Mouse (Mus musculus) left cerebral cortex, postnatal 36 days (tissue): ENCODE results near the gene Grb14. TPM values are rescaled to one million over a fixed set of nuclear protein-coding genes. Genes with fewer than 3 reads are reported as not detected.
A peak's percentile ranks its signal among the peaks of the same experiment; 100 is the strongest.

Experiments used
- DNase-seq, 2 experiments: peaks; one replicate each; pipeline ENCODE4 v3.0.0; 2021 to 2022; ENCODE audit warnings: low spot score in 2 of 2, mixed read lengths in 1 of 2
- intact Hi-C: fragments of 180-260 bp; cut with DNase I; formaldehyde crosslinking; loops from one replicate; pipeline ENCODE4 v1.15.1; 2025
- total RNA-seq, 2 experiments: library from RNA; stranded (reverse); gene quantifications; 2 replicates each; pipeline ENCODE4 v1.2.3; 2021

Gene Grb14
- total RNA-seq, 2 experiments from 2014 or later, result 24.3 to 27.4 TPM

DNA sequence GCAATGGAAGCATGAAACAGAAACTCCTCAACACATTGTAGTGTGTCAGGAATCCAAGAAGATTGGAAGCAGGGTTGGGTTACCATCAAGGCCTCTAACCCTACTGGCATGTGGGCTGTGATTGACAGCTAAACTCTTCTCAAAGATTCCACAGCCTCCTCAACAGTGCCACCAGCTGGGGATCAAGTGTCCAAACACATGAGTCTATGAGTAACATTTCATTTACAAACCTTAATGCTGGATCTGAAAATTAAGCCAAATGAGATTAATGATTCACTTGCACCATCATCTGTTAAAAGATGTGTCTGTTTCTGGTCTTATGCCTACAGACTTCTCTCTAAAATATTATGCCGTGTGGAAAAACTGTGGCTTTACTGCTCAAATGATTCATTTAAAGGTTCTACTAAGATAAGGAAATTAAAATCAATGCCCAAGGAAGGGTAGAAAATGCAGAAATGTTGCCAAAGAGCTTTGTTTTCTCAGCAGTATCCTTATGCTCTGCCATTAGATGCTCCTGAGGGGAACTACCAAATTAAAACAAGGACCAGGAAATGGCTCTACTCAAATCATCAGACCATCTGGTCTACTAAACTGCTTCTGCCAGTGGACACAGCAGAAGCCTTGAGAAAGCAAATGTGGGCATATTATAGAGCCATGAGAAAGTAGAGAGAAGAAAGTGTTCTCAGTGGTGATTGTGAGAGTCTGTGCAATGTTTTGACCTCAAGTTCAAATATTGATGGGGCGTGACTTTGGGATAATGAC is 35.2 kb downstream of the Grb14 start:
- DNase-seq, result no peak
- intact Hi-C loops, result no loop called here

DNA sequence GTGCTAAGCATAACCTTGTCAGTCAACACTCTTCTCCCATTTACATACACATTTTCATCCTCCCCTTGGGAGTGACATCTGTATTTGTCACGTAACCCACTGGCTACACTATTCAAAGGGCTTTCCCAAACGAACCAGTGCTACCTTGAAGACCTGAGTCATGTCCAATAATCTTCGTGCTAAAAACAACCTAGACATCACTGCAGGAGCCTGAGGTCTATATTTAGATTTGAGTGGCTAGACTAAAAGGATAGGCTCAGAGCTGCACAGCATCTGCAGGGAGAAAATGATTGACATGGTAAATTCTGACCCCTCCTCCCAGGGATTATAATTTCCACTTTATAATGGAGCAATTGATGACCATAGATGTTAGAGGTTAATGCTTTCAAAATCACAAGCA is 37.0 kb downstream of the Grb14 start:
- intact Hi-C loops, result no loop called here
- DNase-seq, result no peak

DNA sequence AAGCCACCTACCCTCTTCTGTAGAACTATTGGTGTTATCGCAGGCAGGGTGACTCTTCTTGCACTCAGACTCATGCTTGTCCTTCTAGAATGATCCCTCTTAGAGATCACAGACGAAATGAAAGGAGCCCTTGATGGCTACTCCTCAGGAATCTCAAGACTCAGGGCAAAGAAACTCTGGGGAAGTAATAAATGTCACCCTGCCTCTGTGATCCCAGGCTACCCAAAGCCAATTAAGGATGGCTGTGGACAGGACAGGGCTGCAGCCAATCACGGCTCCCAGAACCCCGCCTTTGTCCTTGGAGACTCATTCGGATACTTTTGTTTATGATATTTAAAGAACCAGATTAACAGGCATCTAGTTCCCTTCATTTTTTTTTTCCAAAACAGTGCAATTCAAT is 49.2 kb downstream of the Grb14 start:
- DNase-seq, result no peak
- intact Hi-C loops, result no loop called here

GRCm38 (mm10) chr2:64974549-64974948 is 50.2 kb downstream of the Grb14 start:
- no peak for DNase-seq
- intact Hi-C loops, result no loop called here

DNA sequence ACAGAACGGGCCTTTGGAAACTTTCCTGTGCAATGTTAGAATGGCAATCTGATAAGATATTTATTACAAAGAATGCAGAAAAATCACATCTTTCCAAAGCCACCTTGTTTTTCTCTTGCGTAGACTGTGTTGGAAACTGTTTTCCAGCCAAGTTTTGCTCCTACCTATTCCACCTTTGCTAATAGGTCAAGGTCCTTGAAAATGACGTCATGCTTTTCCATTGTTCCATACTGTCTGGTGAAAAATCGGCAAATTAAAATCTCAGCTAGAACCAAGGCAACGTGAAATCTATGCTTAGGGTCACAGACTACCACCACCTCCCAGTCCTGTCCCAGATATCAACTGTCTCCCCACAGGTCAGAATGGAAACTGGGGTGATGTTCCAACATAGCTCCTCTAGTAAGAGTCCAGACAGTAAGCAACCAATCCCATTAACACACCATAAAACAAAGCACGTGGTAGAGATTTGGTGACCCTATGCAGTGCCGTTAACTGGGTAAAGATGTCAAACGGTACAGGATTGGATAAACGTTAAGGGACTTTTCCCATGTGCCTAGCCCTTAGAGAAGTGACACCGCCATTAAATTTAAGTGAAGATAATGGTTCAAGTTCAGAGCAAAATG is 50.9 kb downstream of the Grb14 start:
- intact Hi-C loops, result no loop called here
- no peak for DNase-seq

- intact Hi-C loops, result no loop called here
- DNase-seq, result no peak
These were observed 51.7 kb downstream of the Grb14 start for GRCm38 (mm10) chr2:64973125-64973524.

GRCm38 (mm10) chr2:64971828-64972227 is 53.0 kb downstream of the Grb14 start:
- intact Hi-C loops, result no loop called here
- no peak for DNase-seq

DNA sequence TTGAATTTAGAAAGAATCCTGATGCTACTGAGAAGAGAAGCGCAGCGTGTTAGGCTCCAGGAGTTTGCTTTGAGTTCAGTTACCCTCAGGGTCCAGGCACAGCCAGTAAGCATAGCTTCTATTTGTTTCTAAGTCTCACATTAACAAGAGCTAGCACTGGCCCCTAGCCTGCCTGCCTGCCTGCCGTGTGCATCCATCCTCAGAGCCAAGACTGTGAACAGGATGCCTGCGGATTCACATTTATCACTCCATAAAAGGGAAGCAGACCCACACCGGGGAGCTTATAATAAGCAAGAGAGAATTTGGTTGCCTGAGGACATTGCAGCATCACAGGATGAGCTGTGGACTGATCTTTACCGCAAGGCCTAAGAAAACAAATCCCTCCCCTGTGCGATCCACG is 53.8 kb downstream of the Grb14 start:
- intact Hi-C loops, result no loop called here
- no peak for DNase-seq

GRCm38 (mm10) chr2:64966893-64967444 is 57.8 kb downstream of the Grb14 start:
- DNase-seq, result no peak
- intact Hi-C loops, result loop anchor here (5.0 kb wide), 2 partner anchors 155 to 370 kb away; no protein-coding TSS in a partner anchor

DNA sequence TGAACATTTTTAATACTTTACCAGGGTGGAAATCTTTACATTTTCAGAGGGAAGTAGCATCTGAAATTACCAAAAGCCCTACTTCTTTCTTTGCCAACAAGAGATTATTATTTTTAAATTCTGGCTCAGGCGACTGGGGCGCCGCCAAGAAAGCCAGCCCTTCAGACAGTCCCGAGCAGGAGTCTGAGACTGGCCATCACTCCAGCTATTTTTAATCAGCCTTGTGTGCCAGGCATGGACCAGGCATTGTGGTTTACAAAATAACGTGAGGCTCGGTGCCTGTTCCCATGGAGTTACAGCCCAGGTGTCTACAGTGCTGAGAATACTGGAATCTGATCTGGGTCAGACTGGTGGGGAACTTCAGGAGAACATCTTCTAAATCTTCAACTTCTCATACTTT is 58.5 kb downstream of the Grb14 start:
- intact Hi-C loops, result loop anchor here (5.0 kb wide), 2 partner anchors 156 to 371 kb away; no protein-coding TSS in a partner anchor
- no peak for DNase-seq

- intact Hi-C loops, result loop anchor here (5.0 kb wide), 2 partner anchors 157 to 372 kb away; no protein-coding TSS in a partner anchor
- DNase-seq, result peak in 1 of 2 experiments; percentile 16
These were observed 59.4 kb downstream of the Grb14 start for GRCm38 (mm10) chr2:64965227-64965864.

DNA sequence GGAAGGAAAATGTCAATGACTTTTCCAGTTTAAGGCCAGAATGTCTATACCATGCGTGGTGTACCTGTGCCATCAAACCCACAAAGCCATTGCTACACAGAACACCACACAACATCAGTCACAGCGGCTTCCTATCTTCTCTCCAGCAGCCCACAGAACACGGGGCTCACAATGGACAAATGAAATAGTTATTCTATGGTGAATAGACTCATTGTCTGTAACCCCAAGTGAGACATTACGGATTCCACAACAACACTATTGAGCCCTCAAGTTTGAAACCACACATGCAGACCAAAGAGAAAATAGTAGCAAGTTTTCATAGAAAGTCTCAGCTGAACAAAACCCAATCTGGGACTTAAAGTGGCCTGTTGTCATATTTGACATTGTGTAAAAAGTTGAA is 62.6 kb downstream of the Grb14 start:
- intact Hi-C loops, result no loop called here
- DNase-seq, result no peak

GRCm38 (mm10) chr2:64961381-64961780 is 63.4 kb downstream of the Grb14 start:
- intact Hi-C loops, result no loop called here
- DNase-seq, result no peak

- intact Hi-C loops, result no loop called here
These were observed 65.1 kb downstream of the Grb14 start for GRCm38 (mm10) chr2:64959657-64960056.

GRCm38 (mm10) chr2:64955441-64955840 is 69.3 kb downstream of the Grb14 start:
- no peak for DNase-seq
- intact Hi-C loops, result no loop called here

More at GRCm38 (mm10) chr2:64959657-64960056, 65.1 kb downstream of the Grb14 start:
- DNase-seq, result no peak

GRCm38 (mm10) chr2:64949210-64949609 is 75.6 kb downstream of the Grb14 start:
- intact Hi-C loops, result loop anchor here (10.0 kb wide), 1 partner anchor 1254 kb away; no protein-coding TSS in a partner anchor
- DNase-seq, result no peak

DNA sequence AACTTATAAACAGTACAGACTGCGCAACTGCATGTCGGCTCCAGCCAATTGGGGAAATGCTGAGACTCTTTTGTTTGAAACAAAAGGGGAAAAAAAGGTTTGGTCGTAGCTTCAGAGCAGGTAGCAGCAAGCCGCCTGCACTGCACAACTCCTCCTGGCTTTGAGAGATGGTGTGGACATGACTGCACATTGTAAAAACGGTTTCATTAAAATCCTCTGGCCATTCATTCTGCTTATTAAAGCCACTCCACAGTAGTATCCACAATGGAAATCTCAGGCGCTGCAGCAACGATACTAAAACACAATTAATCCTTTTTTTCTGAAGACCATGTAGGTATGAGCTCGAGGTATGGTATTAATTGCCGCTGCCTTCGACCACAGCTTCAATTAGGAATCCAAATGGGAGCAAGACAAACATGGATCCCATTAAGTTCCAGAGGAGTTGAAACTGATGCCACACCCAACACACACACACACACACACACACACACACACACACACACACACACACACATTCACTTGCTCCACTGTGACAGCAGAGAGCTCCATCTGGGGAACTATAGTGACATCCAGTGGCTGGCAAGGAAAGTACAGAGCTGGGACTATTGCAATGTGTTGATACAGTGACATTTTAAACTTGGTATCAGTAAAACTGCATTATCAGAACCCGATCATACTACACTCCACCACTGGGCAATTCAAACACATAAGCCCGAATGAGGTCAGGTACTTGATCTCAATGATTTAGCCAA is 76.2 kb downstream of the Grb14 start:
- DNase-seq, result peak; percentile 20 to 49
- intact Hi-C loops, result loop anchor here (10.0 kb wide), 1 partner anchor 1254 kb away; no protein-coding TSS in a partner anchor

- DNase-seq, result no peak
- intact Hi-C loops, result loop anchor here (10.0 kb wide), 1 partner anchor 1253 kb away; no protein-coding TSS in a partner anchor
These were observed 77.3 kb downstream of the Grb14 start for GRCm38 (mm10) chr2:64947484-64947883.

DNA sequence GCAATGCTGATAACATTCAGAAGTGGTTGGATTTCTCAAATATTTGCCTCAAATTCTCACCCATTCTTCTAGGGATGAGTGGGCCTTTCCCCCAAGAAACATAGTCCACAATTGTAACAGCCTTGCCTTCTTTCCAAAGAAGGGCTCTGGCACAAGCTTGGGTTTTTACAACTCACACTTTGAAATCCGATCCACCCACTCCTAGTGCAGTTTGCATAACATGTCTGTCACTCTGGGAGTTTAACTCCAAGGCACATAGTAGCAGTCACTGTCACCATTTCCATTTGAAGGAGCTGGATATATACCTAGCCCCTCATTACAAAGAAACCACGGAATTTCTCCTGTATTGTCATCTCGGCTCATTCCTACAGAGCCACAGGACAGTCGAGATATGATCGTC is 103.9 kb downstream of the Grb14 start:
- intact Hi-C loops, result no loop called here
- DNase-seq, result no peak
